Mouse (Mus musculus) cerebral cortex, adult 2 months (tissue): Measurements from ENCODE around the gene Tmx2.

Source experiments
- WGBS: fragments of 180-500 bp; shearing (Covaris S2); methylation state at CpG from one replicate; pipeline ENCODE4 v1.1.7; 2018; 5-methylcytosine and 5-hydroxymethylcytosine counted together

Gene Tmx2

GRCm38 (mm10) chr2:84679016-84679415 lies at the start of gene Tmx2:
TSS of gene Tmx2 (minus strand) at chr2:84679140.
- WGBS: 13% methylated on average over 8 of the region's 8 CpGs

GRCm38 (mm10) chr2:84728191-84728590 lies 49.3 kb upstream of the Tmx2 start:
- 87% methylated on average over 5 of the region's 5 CpGs for WGBS

- under 1% methylated on average over 39 of the region's 39 CpGs for WGBS
Observed at GRCm38 (mm10) chr2:84727172-84727858, 48.4 kb upstream of the Tmx2 start, which contains the start of gene Clp1. TSS of gene Clp1 (minus strand) at chr2:84727350.

GRCm38 (mm10) chr2:84726716-84727115 lies 47.8 kb upstream of the Tmx2 start:
- WGBS: 3% methylated on average over 9 of the region's 9 CpGs

- 83% methylated on average over 10 of the region's 10 CpGs for WGBS
Observed at GRCm38 (mm10) chr2:84725770-84726169, 46.8 kb upstream of the Tmx2 start.

GRCm38 (mm10) chr2:84723856-84724255 lies 44.9 kb upstream of the Tmx2 start:
- 88% methylated on average over 14 of the region's 14 CpGs for WGBS

GRCm38 (mm10) chr2:84721182-84721581 lies 42.2 kb upstream of the Tmx2 start:
- WGBS: 81% methylated on average over 3 of the region's 3 CpGs

GRCm38 (mm10) chr2:84720718-84721117 lies 41.8 kb upstream of the Tmx2 start:
- 86% methylated on average over 2 of the region's 2 CpGs for WGBS

GRCm38 (mm10) chr2:84717357-84717756 lies 38.4 kb upstream of the Tmx2 start:
- WGBS: 96% methylated on average over 4 of the region's 4 CpGs

GRCm38 (mm10) chr2:84716423-84717355 lies 37.7 kb upstream of the Tmx2 start:
- WGBS: 19% methylated on average over 9 of the region's 9 CpGs

GRCm38 (mm10) chr2:84715562-84716361 lies 36.8 kb upstream of the Tmx2 start:
- under 1% methylated on average over 33 of the region's 33 CpGs for WGBS

GRCm38 (mm10) chr2:84714811-84715561 lies 36.0 kb upstream of the Tmx2 start, which contains the start of gene Zdhhc5:
TSS of gene Zdhhc5 (minus strand) at chr2:84715180.
- WGBS: 1% methylated on average over 107 of the region's 107 CpGs

GRCm38 (mm10) chr2:84714422-84714810 lies 35.5 kb upstream of the Tmx2 start:
- WGBS: under 1% methylated on average over 25 of the region's 26 CpGs

GRCm38 (mm10) chr2:84711898-84712297 lies 33.0 kb upstream of the Tmx2 start:
- WGBS: 84% methylated on average over 2 of the region's 2 CpGs

- WGBS: 53% methylated on average over 1 of the region's 1 CpGs
Observed at GRCm38 (mm10) chr2:84707523-84707922, 28.6 kb upstream of the Tmx2 start.

- 79% methylated on average over 1 of the region's 1 CpGs for WGBS
Observed at GRCm38 (mm10) chr2:84705295-84705694, 26.4 kb upstream of the Tmx2 start.

GRCm38 (mm10) chr2:84704329-84704728 lies 25.4 kb upstream of the Tmx2 start:
- 77% methylated on average over 5 of the region's 5 CpGs for WGBS

GRCm38 (mm10) chr2:84703497-84703896 lies 24.6 kb upstream of the Tmx2 start:
- WGBS: 86% methylated on average over 1 of the region's 1 CpGs

- 85% methylated on average over 5 of the region's 5 CpGs for WGBS
Observed at GRCm38 (mm10) chr2:84695007-84695695, 16.2 kb upstream of the Tmx2 start.

- WGBS: 60% methylated on average over 12 of the region's 12 CpGs
Observed at GRCm38 (mm10) chr2:84690050-84690449, 11.1 kb upstream of the Tmx2 start.
